Mouse (Mus musculus) ES-E14 (cell line): ENCODE data around the gene Nell2. TPM values are rescaled to one million over a fixed set of nuclear protein-coding genes. Genes with fewer than 3 reads are reported as not detected.
"Not testable (repeated sequence)": the region's sequence is repeated elsewhere in the genome, so short reads cannot be mapped to it uniquely, and the experiment has no call there.

Experiments used
- DNase-seq: peaks from one replicate; pipeline ENCODE4 v3.0.0-alpha.2; 2013; ENCODE audit warnings: low read depth, low spot score
- H3K27ac ChIP-seq: 2 replicates; pipeline ENCODE4 v1.5.1; 2012; ENCODE audit warnings: low read depth, mild to moderate bottlenecking, low read length, moderate library complexity, mixed read lengths; ENCODE audit not compliant: poor library complexity, insufficient read depth, severe bottlenecking
- H3K36me3 ChIP-seq: 2 replicates; pipeline ENCODE4 v1.6.1; 2012; ENCODE audit warnings: mild to moderate bottlenecking, low read length, moderate library complexity, mixed read lengths; ENCODE audit not compliant: control insufficient read depth, poor library complexity, insufficient read depth, severe bottlenecking
- H3K4me1 ChIP-seq, 2 experiments: fragments of 150-350 bp in 1 of 2; sonication (generic) in 1 of 2; 2 replicates each; pipeline ENCODE4 v1.6.1; 2012; ENCODE audit warnings: low read length in 2 of 2, mild to moderate bottlenecking in 1 of 2, mixed read lengths in 1 of 2; ENCODE audit not compliant: control insufficient read depth in 2 of 2, insufficient read depth in 2 of 2, poor library complexity in 1 of 2
- H3K4me3 ChIP-seq, 2 experiments: fragments of 150-350 bp in 1 of 2; sonication (generic) in 1 of 2; 2 replicates each; pipeline ENCODE4 v1.5.1; 2012; ENCODE audit warnings: low read length in 2 of 2, low read depth in 1 of 2, mild to moderate bottlenecking in 1 of 2, mixed read lengths in 1 of 2; ENCODE audit not compliant: insufficient read depth in 1 of 2, poor library complexity in 1 of 2, severe bottlenecking in 1 of 2
- H3K9ac ChIP-seq: 2 replicates; pipeline ENCODE4 v1.6.1; 2012; ENCODE audit warnings: low read depth, mild to moderate bottlenecking, low read length, mixed read lengths; ENCODE audit not compliant: poor library complexity, insufficient read depth, severe bottlenecking
- H3K9me3 ChIP-seq: fragments of 150-350 bp; sonication (generic); 2 replicates; pipeline ENCODE4 v1.6.1; 2012; ENCODE audit warnings: low read depth, mild to moderate bottlenecking, low read length; ENCODE audit not compliant: control insufficient read depth, insufficient read depth
- CHD2 ChIP-seq: IDR thresholded peaks from 2 replicates; pipeline ENCODE4 v1.6.1; 2014; ENCODE audit warnings: mild to moderate bottlenecking, low read depth, low read length, inconsistent platforms
- HCFC1 ChIP-seq: IDR thresholded peaks from 2 replicates; pipeline ENCODE4 v1.6.1; 2012; ENCODE audit warnings: low read length, inconsistent platforms, borderline replicate concordance; ENCODE audit not compliant: insufficient read depth
- MAFK ChIP-seq: IDR thresholded peaks from 2 replicates; pipeline ENCODE4 v1.6.1; 2014; ENCODE audit warnings: mild to moderate bottlenecking, low read depth, low read length, inconsistent platforms; ENCODE audit not compliant: insufficient read depth
- ZC3H11A ChIP-seq: IDR thresholded peaks from 2 replicates; pipeline ENCODE4 v1.6.1; 2012; ENCODE audit warnings: low read depth, mild to moderate bottlenecking, inconsistent platforms, low read length, borderline replicate concordance
- ZNF384 ChIP-seq: IDR thresholded peaks from 2 replicates; pipeline ENCODE4 v1.6.1; 2012; ENCODE audit warnings: low read depth, low read length, inconsistent platforms
- in situ Hi-C, 2 experiments: fragments of 600-800 bp; cut with MboI; formaldehyde crosslinking; loops; one replicate each; pipeline ENCODE4 v1.15.1; 2025; ENCODE audit warnings: low sequenced_read_pairs in 2 of 2, inconsistent platforms in 1 of 2; ENCODE audit not compliant: unreplicated experiment in 2 of 2
- total RNA-seq: library from RNA; depleted of rRNA; stranded (reverse); fragments of 300-350 nt; gene quantifications from 2 replicates; pipeline ENCODE4 v1.2.3, GENCODE M21; 2012

Gene Nell2
- total RNA-seq, 1 experiment = 3.4 TPM

DNA sequence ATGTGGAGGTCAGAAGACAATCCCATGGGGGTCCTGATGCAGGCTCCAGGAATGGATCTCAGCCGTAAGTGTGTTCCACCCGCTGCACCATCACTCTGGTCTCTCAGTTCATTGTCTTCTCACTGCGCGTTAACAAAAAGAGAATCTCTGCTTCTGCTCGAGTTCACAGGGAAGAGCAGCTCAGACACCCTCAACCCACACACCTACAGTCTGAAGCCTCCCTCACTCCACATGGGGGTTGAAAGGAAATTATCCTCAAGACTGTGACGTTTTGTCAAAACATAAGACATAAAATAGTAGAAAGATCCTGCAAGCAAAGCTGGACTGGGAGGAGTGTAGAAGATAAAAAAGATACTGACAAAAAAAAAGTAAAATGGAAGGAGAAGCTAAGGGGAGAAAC lies 6.3 kb upstream of the Nell2 start:
- Histone ChIP-seq H3K4me1 (no peaks in the 10 kb centered on the region), H3K36me3 (no peaks in the 10 kb centered on the region), H3K27ac (no peak overlapping the region), H3K4me3 (no peak overlapping the region), H3K9ac (no peak overlapping the region), H3K9me3 (no peaks in the 10 kb centered on the region)
- in situ Hi-C loops = no loop called here
- TF ChIP-seq MAFK (no peak), CHD2 (no peak), ZC3H11A (no peak), HCFC1 (no peak)
- DNase-seq = no peak

DNA sequence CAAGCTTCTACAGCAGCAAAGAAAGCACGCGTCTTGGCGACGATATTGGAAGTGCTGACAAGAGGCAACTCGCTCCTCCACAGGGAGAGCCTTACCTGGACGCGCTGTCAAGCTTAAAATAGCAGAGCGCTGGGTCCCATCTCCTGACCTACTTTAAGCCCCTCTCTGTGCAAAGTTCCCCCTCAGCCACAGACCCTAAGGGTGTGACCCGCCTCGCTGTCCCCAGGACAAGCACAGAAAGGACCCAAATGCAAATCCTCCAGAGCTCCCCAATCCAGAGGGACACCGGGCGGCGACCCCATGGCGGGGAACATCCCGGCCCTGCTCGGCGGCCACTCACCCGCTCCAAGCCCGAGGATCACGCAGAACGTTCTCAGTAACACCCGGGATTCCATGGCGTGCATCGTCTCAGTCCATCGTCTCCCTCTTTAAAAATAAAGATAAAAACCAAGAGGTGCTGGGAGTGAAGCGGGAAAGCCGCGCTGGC lies 855 bp downstream of the Nell2 start:
- no peaks in the 10 kb centered on the region for H3K9me3 ChIP-seq
- in situ Hi-C loops = no loop called here

DNA sequence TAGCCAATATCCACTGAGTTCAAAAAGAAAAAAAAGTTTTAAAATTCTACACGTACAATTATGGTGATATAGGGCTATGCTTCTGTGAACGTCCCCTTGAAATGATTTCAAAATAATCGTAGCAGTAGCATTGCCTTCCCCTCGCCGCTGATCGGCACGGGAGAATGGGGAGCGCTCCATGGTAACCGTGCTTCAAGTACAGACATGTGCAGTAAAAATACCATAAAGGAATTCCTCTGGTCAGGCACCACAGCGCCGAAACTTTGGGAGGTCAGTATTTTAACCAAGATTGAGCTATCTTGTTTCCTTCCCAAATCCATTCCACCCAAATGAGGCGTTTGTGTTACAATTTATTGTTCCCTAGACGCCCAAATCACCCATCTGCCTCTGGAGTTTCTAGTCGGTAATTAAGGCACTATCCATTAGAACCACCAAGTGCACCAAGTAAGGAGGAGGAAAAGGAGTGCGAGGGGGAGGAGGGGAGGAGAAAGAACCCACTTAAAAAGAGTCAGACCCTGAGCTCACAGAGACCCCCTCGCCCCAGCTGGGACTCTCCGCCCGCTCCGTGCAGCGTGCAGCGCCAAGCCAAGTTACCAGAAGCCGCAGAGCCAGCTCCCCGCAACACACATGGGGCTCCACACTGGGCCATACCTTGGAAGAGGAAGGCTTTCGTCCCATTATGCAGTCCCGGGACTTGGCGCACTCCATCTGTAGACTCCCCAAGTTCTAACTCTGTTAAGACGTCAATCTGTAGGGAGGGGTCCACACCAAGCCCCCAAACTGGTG lies 1.5 kb downstream of the Nell2 start:
- Histone ChIP-seq H3K4me1 (no peaks in the 10 kb centered on the region), H3K9ac (no peak overlapping the region), H3K9me3 (no peaks in the 10 kb centered on the region), H3K4me3 (peak overlapping the region; percentile 58 to 82; a peak in 2 of 4 replicates), H3K36me3 (no peaks in the 10 kb centered on the region), H3K27ac (no peak overlapping the region)
- DNase-seq = no peak
- no peak for TF ChIP-seq MAFK
- no peak for TF ChIP-seq ZNF384
- no peak for TF ChIP-seq ZC3H11A
- TF ChIP-seq CHD2 = no peak
- TF ChIP-seq HCFC1 = no peak
- in situ Hi-C loops = no loop called here

More for the DNA sequence above, 855 bp downstream of the Nell2 start:
- DNase-seq = no peak
- Histone ChIP-seq H3K4me1 (no peaks in the 10 kb centered on the region), H3K27ac (no peak overlapping the region), H3K36me3 (no peaks in the 10 kb centered on the region), H3K4me3 (peak overlapping the region; percentile 58 to 82), H3K9ac (0 out of 2 replicates have a peak overlapping the region, but pooled peaks have one; percentile 31)
- TF ChIP-seq ZC3H11A (no peak), CHD2 (no peak), ZNF384 (no peak), HCFC1 (no peak), MAFK (no peak)

DNA sequence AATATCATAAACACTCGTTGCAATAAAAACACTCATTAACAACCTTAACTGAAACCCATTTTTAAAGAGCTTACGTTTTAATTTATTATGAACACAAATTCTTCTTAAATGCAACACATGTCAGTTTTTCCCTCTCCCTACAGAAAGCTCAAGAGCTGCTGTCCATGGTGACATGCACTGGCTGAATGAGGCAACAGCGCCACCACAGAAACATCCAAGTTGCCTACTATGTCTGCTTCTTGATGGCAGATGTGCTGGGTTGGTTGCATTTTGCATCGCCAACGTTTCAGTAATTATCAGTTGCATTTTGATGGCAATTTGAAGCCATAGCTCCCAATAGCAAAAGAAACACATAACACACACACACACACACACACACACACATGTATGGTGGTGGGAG lies 2.4 kb downstream of the Nell2 start:
- Histone ChIP-seq H3K9ac (no peak overlapping the region), H3K4me1 (no peaks in the 10 kb centered on the region), H3K36me3 (no peaks in the 10 kb centered on the region), H3K9me3 (no peaks in the 10 kb centered on the region), H3K4me3 (no peak overlapping the region), H3K27ac (no peak overlapping the region)
- DNase-seq = no peak
- TF ChIP-seq ZC3H11A (no peak), MAFK (no peak), CHD2 (no peak), HCFC1 (no peak), ZNF384 (no peak)
- in situ Hi-C loops = no loop called here

DNA sequence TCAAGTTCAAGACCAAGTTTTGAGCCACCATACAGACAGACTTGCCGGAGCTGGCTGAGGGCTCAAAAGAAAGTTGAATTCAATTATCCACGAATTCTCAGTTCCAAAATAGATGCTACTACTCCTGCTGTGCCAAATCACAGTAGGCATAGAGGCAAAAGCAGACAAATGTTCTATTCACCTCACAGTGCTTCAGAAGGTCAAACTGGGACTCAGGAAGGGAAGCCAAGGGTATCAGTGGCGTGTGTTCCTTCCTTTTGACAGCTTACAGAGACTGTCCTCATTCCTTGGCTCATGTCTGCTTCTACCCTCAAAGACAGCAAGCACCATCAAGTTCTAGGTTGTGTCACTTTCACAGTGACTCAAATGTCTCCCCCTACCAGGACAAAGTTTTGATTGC lies 10.2 kb downstream of the Nell2 start:
- no peaks in the 10 kb centered on the region for H3K36me3 ChIP-seq
- no peak overlapping the region for H3K27ac ChIP-seq
- no peaks in the 10 kb centered on the region for H3K9me3 ChIP-seq
- no peaks in the 10 kb centered on the region for H3K4me1 ChIP-seq
- no peak for TF ChIP-seq ZC3H11A
- TF ChIP-seq ZNF384 = no peak
- no peak for TF ChIP-seq CHD2
- no peak for TF ChIP-seq HCFC1
- TF ChIP-seq MAFK = no peak
- in situ Hi-C loops = no loop called here
- H3K9ac ChIP-seq = no peak overlapping the region
- H3K4me3 ChIP-seq = no peak overlapping the region
- DNase-seq = no peak

DNA sequence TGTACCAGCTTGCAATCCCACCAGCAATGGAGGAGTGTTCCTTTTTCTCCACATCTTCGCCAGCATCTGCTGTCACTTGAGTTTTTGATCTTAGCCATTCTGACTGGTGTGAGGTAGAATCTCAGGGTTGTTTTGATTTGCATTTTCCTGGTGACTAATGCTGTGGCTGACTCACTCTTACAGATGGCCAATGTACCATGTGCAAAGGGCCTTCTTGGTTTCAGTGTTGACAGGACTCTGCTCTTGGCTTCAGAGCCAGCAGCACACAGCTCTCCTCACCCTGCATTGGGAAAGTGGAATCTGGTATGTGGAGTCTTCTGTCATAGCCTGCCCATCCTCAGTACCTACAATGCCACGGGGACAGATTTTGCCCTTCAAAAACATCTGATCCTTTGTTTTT lies 15.1 kb downstream of the Nell2 start:
- not testable (repeated sequence) for H3K4me3 ChIP-seq

More for the DNA sequence above, 15.1 kb downstream of the Nell2 start:
- H3K4me1 ChIP-seq, DNase-seq, in situ Hi-C loops, H3K36me3 ChIP-seq, H3K9ac ChIP-seq, H3K9me3 ChIP-seq, H3K27ac ChIP-seq: not testable (repeated sequence)
